Mouse (Mus musculus) frontal cortex, adult 2 months (tissue): ENCODE measurements around the gene Wdr41. TPM values are rescaled to one million over a fixed set of nuclear protein-coding genes. Genes with fewer than 3 reads are reported as not detected.

Source experiments
- DNase-seq, 2 experiments: peaks; one replicate each; pipeline ENCODE4 v3.0.0; 2022; ENCODE audit warnings: low spot score in 1 of 2; ENCODE audit errors: extremely low spot score in 1 of 2
- polyA plus RNA-seq: library from polyadenylated mRNA; depleted of rRNA; stranded (reverse); fragments of >200 nt; gene quantifications from 2 replicates; pipeline ENCODE4 v1.2.3, GENCODE M21; 2012; rRNA removed

The Wdr41 gene
- 26.8 and 27.3 TPM in 2 replicates for polyA plus RNA-seq

DNA sequence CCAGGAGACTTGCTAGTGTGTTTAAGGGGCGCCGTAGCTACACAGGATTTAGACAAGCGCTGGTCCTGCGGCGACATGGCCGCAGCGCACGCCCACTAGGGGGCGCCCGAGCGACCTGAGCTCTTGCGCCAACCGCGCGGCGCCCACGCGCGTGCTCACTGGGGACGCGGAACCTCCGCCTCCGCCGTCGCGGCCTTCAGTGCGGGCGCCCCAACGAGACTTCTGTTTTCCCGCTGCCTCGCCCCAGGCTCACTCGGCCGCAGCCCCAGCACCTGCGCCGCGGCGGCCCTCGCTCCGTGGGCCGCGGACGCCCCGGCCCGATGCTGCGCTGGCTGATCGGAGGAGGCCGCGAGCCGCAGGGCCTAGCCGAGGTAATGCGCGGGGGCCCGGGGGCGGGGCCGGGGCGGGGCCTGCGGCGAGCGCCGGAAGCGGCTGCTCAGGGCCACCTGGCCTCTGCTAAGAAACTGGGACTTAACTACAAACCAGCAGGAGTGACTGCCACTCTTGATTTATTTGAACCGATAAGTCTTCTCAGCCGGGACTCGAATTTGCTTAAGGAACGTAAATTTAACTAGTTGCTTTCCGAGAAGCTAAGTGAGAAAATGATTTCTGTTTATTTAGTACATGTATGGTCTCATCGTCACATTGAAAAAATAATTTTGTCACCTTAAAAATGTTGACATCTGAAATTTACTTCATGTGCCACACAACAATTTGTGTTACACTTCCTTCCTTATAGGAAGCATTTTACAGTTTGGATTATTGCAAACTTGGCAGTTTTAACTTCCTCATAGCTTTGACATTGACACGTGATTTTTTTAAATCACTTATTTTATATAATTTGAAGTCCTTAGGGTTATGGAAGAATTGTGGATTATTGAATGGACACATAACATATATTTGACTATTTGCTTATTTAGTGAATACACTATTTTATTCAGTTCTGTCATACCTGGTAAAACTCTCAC is at the start of gene Wdr41:
Gene Wdr41, plus strand, starts transcription at position 126 of the 968 bp plus-strand sequence.
- DNase-seq: peak; percentile 77 to 91

GRCm38 (mm10) chr13:94928086-94928485 is 48.1 kb upstream of the Wdr41 start:
- no peak for DNase-seq

DNA sequence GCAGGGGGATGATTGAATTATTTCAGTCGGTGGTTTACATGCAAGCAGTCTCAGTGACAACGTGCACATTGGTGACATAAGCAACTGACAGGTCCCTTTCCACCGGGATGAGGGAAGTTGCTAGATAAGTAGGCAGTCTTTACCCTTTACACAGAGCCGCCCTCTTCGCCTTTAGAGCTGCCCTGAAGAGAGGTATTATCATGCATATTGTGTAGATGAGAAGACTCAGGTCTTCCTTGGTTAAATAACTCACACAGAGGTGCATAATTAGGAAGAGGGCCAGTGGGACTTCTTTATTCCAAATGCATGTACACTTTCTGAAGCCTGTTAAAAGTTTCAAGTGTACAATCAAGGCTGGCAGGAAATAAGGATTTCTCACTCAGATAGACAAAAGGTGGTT is 37.7 kb upstream of the Wdr41 start:
- no peak for DNase-seq

- DNase-seq: no peak
Measured at GRCm38 (mm10) chr13:94940104-94940503, 36.0 kb upstream of the Wdr41 start.

GRCm38 (mm10) chr13:94941230-94941629 is 34.9 kb upstream of the Wdr41 start:
- peak in 1 of 2 experiments; percentile 85 for DNase-seq

DNA sequence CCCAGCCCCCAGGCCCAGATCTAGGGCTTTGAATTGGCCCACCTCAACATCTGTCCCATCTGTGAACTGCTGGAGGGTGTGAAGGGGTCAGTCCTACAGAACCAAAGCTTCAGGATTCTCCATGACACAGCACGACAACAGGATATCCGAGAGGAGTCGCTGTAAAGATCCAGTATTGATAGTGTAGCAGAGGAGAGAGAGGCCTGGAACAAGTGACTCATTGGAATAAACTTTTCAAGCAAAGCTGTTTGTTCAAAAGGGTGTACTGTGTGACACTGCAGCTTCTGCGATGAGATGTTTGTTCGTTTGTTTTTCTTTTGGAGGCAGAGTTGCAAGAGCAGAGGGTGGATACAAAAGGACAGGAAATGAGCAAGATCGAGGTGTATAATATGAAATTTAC is 20.2 kb upstream of the Wdr41 start:
- DNase-seq: no peak

DNA sequence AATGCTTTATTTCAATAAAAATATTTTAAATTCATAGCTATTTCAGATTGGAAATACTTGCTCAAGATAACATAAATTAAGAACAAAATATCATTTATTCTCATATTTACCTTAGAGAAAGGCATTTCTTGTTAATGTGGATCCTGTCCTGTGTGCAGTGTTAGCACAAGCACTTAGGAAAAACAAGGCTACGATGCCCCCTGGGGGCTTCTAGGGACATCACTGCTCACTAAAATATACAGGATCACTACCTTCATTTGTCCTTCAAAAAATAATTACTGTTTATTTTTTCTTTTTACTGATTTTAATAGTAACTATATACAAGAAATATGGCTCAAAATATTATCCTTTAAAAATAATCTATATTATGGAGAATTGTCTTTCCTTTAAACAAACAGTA is 18.2 kb upstream of the Wdr41 start:
- peak in 1 of 2 experiments; percentile 20 for DNase-seq

DNA sequence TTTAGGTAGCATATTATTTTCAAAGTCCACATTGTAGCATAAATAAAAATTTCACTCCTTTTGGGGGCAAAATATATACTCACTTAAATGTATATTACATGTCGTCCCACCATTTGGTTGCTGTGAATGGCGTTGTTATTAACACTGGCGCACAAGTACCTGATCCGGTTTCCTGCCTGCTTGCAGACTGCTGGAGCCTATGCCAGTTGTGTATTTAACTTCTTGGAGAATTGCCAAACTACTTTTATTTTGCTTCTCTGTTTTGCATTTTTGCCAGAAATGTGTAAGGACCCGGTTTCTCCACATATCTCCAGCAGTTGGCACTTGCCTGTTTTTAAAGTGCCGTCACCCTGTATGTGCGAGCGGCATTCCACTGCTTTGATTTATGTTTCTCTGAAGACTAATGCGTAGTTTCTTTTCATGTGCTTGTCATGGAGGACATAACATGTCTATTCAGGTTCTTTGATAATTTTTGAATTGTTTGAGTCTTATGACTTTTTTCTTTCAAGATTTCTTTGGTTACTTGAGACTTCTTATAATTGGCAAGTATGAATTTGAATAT is 6.1 kb upstream of the Wdr41 start:
- DNase-seq: no peak

DNA sequence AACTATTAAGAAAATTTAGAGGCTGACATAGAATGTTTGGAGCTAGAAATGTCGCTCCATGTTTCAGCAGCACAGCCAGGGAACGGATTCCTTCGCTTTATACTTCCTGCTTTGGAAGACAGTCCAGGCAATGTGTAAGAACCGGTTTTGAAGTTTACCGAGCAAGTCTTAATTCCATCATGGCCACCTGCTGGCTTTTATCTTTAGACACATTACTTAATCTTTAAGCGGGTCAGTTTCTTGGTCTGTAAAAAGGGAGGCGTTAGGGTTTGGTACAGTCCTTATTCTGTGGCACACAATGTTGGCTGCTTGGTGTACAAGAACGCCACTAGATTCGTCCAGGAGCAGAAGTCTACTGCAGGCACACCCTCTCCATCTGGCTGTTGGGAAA is 321 bp upstream of the Wdr41 start:
- no peak for DNase-seq

GRCm38 (mm10) chr13:94979081-94979480 is 2.9 kb downstream of the Wdr41 start:
- DNase-seq: no peak

- no peak for DNase-seq
Measured at GRCm38 (mm10) chr13:94990516-94990915, 14.4 kb downstream of the Wdr41 start.

DNA sequence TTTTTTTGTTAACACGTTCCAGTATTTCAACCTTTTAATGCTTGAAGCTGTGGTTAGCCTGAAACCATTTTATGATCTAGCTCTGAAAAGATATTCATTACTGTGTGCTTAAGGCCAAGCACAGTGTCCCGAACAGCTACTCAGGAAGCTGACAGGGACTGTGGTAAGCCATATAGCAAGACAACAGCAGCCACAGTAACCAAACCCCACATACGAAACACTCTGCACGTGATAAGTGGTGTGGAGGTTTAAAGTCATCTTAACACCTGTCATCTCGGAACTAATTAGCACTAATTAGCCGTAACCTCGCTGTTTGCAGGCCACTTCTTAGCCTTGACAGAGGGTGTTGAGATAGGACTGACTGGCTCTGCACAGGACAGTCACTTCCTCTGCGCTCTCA is 31.1 kb downstream of the Wdr41 start:
- DNase-seq: no peak

DNA sequence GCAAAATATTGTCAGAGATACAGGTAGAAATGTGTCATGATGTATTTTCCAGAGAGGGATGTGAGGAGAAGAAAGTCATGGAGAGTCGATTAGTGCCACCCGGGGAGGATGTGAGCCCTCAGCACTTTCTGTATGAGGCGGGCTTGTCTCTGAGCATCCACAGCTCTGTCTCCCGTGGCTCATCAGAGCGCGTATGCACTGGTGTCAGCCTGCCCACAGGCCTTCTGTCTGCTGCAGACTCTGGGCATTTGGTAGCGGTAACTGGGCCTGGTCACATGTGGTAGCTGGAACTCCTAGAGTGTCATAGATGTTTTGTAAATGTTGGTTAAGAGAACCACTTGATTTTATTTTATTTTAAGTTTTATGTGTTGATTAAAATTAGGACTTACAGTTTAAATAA is 33.1 kb downstream of the Wdr41 start:
- DNase-seq: no peak

- DNase-seq: no peak
Measured at GRCm38 (mm10) chr13:95011546-95012257, 35.6 kb downstream of the Wdr41 start.

GRCm38 (mm10) chr13:95017278-95017677 is 41.1 kb downstream of the Wdr41 start:
- no peak for DNase-seq

DNA sequence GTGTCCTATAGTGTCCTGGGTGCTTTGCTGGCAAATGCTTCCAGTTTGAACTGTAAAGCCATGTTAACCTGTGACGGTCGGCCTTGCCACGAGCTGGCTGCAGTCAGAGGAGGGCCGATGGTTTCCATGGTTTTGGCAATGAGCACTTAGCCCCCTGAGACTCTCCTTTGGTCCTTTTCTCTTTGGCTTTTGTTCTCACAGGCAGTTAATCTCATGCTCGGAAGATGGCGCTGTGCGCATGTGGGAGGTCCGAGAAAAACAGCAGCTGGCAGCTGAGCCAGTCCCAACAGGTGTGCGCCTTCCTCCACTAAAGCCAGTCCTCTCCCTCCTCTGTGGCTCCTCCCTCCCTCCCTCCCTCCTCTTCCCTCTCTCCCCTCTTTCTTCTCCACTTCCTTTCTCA is 41.8 kb downstream of the Wdr41 start:
- peak in 1 of 2 experiments; percentile 88 for DNase-seq

- no peak for DNase-seq
Measured at GRCm38 (mm10) chr13:95019345-95019744, 43.2 kb downstream of the Wdr41 start.

GRCm38 (mm10) chr13:95020216-95020615 is 44.1 kb downstream of the Wdr41 start:
- no peak for DNase-seq

DNA sequence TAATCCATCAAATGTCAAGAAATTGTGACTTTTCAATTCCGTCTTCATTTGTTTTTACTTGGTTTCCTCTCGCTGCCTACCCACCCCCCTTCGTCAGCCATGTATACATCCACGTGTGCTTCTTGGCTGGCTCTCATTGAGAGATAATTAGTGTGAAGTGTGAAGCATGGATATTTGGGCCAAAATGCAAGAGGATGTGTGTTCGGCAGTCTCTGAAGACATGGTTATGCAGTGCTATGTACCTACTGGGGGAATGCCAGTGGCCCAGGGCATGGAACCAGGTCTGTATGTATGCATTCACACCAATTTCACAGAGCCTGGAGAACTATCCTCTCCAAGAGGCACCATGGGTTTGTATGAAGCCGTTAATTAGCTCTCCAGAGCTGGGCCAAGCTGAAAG is 54.7 kb downstream of the Wdr41 start:
- DNase-seq: no peak

GRCm38 (mm10) chr13:95032127-95032831 is 56.1 kb downstream of the Wdr41 start:
- DNase-seq: no peak

DNA sequence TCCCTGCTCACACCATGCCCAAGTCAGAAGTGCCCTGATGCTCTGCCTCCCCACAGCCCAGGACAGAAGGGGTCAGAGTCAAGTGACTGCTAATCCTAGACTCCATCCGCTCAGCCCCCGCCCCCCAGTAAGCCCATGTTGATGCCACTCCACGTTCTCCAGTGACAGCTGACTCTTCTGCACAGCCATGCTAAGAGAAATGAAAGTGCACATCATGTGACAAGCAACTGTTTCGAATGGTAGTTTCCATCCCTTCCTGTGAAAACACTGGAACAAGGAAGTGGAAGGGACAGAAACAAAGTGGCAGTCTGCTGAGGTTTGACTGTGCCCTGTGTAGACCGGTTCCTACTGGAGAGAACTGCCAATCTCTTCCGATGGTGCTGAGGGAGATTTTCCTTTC is 56.8 kb downstream of the Wdr41 start:
- no peak for DNase-seq
